Mouse (Mus musculus) ES-Bruce4 (cell line): ENCODE measurements around the gene Rab27a. TPM values are rescaled to one million over a fixed set of nuclear protein-coding genes. Genes with fewer than 3 reads are reported as not detected.
A peak's percentile ranks its signal among the peaks of the same experiment; 100 is the strongest.

ENCODE experiments used
- H3K27ac ChIP-seq: 2 replicates; pipeline ENCODE4 v1.5.1; 2012; ENCODE audit warnings: low read length, inconsistent platforms; ENCODE audit not compliant: insufficient read depth
- H3K27me3 ChIP-seq: 2 replicates; pipeline ENCODE4 v1.6.1; 2012; ENCODE audit warnings: mild to moderate bottlenecking, low read length, inconsistent platforms; ENCODE audit not compliant: control insufficient read depth, poor library complexity, insufficient read depth, severe bottlenecking
- H3K36me3 ChIP-seq: 2 replicates; pipeline ENCODE4 v1.6.1; 2012; ENCODE audit warnings: inconsistent platforms, mild to moderate bottlenecking, low read length, moderate library complexity; ENCODE audit not compliant: control insufficient read depth, poor library complexity, insufficient read depth, severe bottlenecking
- H3K4me1 ChIP-seq: one replicate; pipeline ENCODE4 v1.8.1; 2011; ENCODE audit warnings: low read length; ENCODE audit not compliant: control insufficient read depth, insufficient read depth
- H3K4me3 ChIP-seq: 2 replicates; pipeline ENCODE4 v1.5.1; 2011; ENCODE audit warnings: low read depth, mild to moderate bottlenecking, low read length
- H3K9ac ChIP-seq: 2 replicates; pipeline ENCODE4 v1.6.1; 2012; ENCODE audit warnings: low read depth, mild to moderate bottlenecking, inconsistent platforms; ENCODE audit not compliant: poor library complexity, severe bottlenecking
- H3K9me3 ChIP-seq: replicated peaks from 2 replicates; pipeline ENCODE4 v1.6.1; 2012; ENCODE audit warnings: mild to moderate bottlenecking, low read length, inconsistent platforms; ENCODE audit not compliant: control insufficient read depth, poor library complexity, insufficient read depth, severe bottlenecking
- CTCF ChIP-seq: IDR thresholded peaks from one replicate; pipeline ENCODE4 v1.8.1; 2011; ENCODE audit warnings: low read depth, low read length
- EP300 ChIP-seq: IDR thresholded peaks from 2 replicates; pipeline ENCODE4 v1.6.1; 2011; ENCODE audit warnings: low read depth, low read length; ENCODE audit not compliant: insufficient read depth
- POLR2A ChIP-seq: IDR thresholded peaks from one replicate; pipeline ENCODE4 v1.8.1; 2011; ENCODE audit warnings: low read length; ENCODE audit not compliant: insufficient read depth
- polyA plus RNA-seq: library from polyadenylated mRNA; stranded (reverse); fragments of >200 nt; gene quantifications from 2 replicates; pipeline ENCODE4 v1.2.4, GENCODE M21; 2011; ENCODE audit warnings: low read depth; ENCODE audit not compliant: missing spikeins, insufficient read depth, insufficient read length

Gene Rab27a
- polyA plus RNA-seq, 1 experiment = 18.2 TPM

GRCm38 (mm10) chr9:73118012-73118411, 73.4 kb downstream of the Rab27a start:
- no peak overlapping the region for H3K4me3 ChIP-seq
- H3K9ac ChIP-seq = no peak overlapping the region
- H3K4me1 ChIP-seq = no peaks in the 10 kb centered on the region
- H3K27ac ChIP-seq = peak overlapping the region; percentile 46; the same call in 1 of the 2 replicates
- H3K36me3 ChIP-seq = peaks cover 54% of the 10 kb centered on the region
- no peak for TF ChIP-seq POLR2A
- TF ChIP-seq CTCF = no peak
- TF ChIP-seq EP300 = no peak
- no peaks in the 10 kb centered on the region for H3K9me3 ChIP-seq
- no peaks in the 10 kb centered on the region for H3K27me3 ChIP-seq

GRCm38 (mm10) chr9:73121735-73122134, 77.1 kb downstream of the Rab27a start:
- Histone ChIP-seq H3K27me3 (no peaks in the 10 kb centered on the region), H3K4me3 (no peak overlapping the region), H3K36me3 (peaks cover 63% of the 10 kb centered on the region), H3K9me3 (no peaks in the 10 kb centered on the region), H3K4me1 (no peaks in the 10 kb centered on the region), H3K27ac (no peak overlapping the region), H3K9ac (no peak overlapping the region)
- TF ChIP-seq POLR2A (no peak), CTCF (peak; percentile 48), EP300 (no peak)

- H3K9ac ChIP-seq = no peak overlapping the region
- no peaks in the 10 kb centered on the region for H3K27me3 ChIP-seq
- peaks cover 56% of the 10 kb centered on the region for H3K36me3 ChIP-seq
- no peak overlapping the region for H3K27ac ChIP-seq
- H3K4me3 ChIP-seq = no peak overlapping the region
- H3K4me1 ChIP-seq = no peaks in the 10 kb centered on the region
- no peak for TF ChIP-seq POLR2A
- no peak for TF ChIP-seq EP300
- no peak for TF ChIP-seq CTCF
- no peaks in the 10 kb centered on the region for H3K9me3 ChIP-seq
These were observed 80.5 kb downstream of the Rab27a start for GRCm38 (mm10) chr9:73125043-73125570.

GRCm38 (mm10) chr9:73127457-73127856, 82.8 kb downstream of the Rab27a start:
- Histone ChIP-seq H3K9me3 (no peaks in the 10 kb centered on the region), H3K4me1 (no peaks in the 10 kb centered on the region), H3K4me3 (no peak overlapping the region), H3K27me3 (no peaks in the 10 kb centered on the region), H3K36me3 (peaks cover 37% of the 10 kb centered on the region), H3K9ac (no peak overlapping the region), H3K27ac (no peak overlapping the region)
- TF ChIP-seq POLR2A = no peak
- no peak for TF ChIP-seq EP300
- TF ChIP-seq CTCF = no peak

GRCm38 (mm10) chr9:73129875-73130274, 85.2 kb downstream of the Rab27a start:
- Histone ChIP-seq H3K4me3 (no peak overlapping the region), H3K9me3 (no peaks in the 10 kb centered on the region), H3K36me3 (peaks cover 24% of the 10 kb centered on the region), H3K4me1 (no peaks in the 10 kb centered on the region), H3K9ac (no peak overlapping the region), H3K27me3 (no peaks in the 10 kb centered on the region), H3K27ac (no peak overlapping the region)
- no peak for TF ChIP-seq CTCF
- no peak for TF ChIP-seq EP300
- no peak for TF ChIP-seq POLR2A

DNA sequence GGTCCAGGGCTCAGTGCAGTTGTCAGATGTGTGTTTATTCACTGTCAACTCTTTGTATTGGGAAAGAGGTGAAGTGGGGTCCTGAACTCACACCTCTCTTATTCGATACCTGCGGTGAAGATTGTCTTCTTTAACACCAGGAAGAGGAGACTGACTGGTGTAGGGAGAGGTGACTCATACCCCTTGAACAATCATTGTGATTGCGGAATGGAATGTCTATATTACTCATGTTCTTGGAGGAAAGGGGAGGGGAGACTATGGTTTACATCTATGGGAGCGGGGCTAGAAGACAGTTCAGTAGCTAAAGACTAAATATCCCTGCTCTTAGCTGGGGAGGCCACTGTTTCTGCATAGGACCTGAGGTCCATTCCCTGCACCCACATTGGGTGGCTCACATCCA, 85.9 kb downstream of the Rab27a start:
- Histone ChIP-seq H3K4me1 (no peaks in the 10 kb centered on the region), H3K27me3 (no peaks in the 10 kb centered on the region), H3K4me3 (no peak overlapping the region), H3K9ac (no peak overlapping the region), H3K36me3 (peaks cover 20% of the 10 kb centered on the region), H3K9me3 (no peaks in the 10 kb centered on the region), H3K27ac (no peak overlapping the region)
- TF ChIP-seq CTCF (no peak), EP300 (no peak), POLR2A (no peak)
